Mouse (Mus musculus) myocyte (in vitro differentiated cells): ENCODE measurements around the gene Nr1h4. TPM values are rescaled to one million over a fixed set of nuclear protein-coding genes. Genes with fewer than 3 reads are reported as not detected.

Source experiments
- H3K27me3 ChIP-seq: one replicate; pipeline ENCODE4 v1.6.1; 2011; ENCODE audit not compliant: control insufficient read depth, insufficient read depth, insufficient read length
- H3K36me3 ChIP-seq: one replicate; pipeline ENCODE4 v1.6.1; 2011; ENCODE audit not compliant: control insufficient read depth, insufficient read depth
- H3K4me2 ChIP-seq: one replicate; pipeline ENCODE4 v1.6.1; 2011; ENCODE audit warnings: low read depth, control low read depth
- H3K4me3 ChIP-seq: one replicate; pipeline ENCODE4 v1.5.1; 2011; ENCODE audit warnings: mild to moderate bottlenecking, control low read depth, moderate library complexity
- H3K79me2 ChIP-seq: one replicate; pipeline ENCODE4 v1.6.1; 2011; ENCODE audit not compliant: control insufficient read depth, insufficient read depth
- H3ac ChIP-seq: one replicate; pipeline ENCODE4 v1.6.1; 2011; ENCODE audit not compliant: control insufficient read depth, insufficient read length
- CEBPB ChIP-seq: IDR thresholded peaks from 2 replicates; pipeline ENCODE4 v1.6.1; 2011; ENCODE audit warnings: mild to moderate bottlenecking, moderate library complexity; ENCODE audit not compliant: poor library complexity, insufficient read depth, severe bottlenecking
- E2F4 ChIP-seq: IDR thresholded peaks from one replicate; pipeline ENCODE4 v1.6.1; 2011; ENCODE audit warnings: mild to moderate bottlenecking, control low read depth, moderate library complexity; ENCODE audit not compliant: insufficient read depth
- MAX ChIP-seq: IDR thresholded peaks from one replicate; pipeline ENCODE4 v1.6.1; 2011; ENCODE audit warnings: low read depth, mild to moderate bottlenecking, control low read depth
- MYOD1 ChIP-seq, 3 experiments: IDR thresholded peaks; one replicate each; pipeline ENCODE4 v1.6.1; 2011; ENCODE audit warnings: control low read depth in 2 of 3, low read depth in 2 of 3, mild to moderate bottlenecking in 2 of 3, moderate library complexity in 1 of 3; ENCODE audit not compliant: insufficient read length in 2 of 3, control insufficient read depth in 1 of 3
- MYOG ChIP-seq, 3 experiments: IDR thresholded peaks; one replicate each; pipeline ENCODE4 v1.6.1; 2011; ENCODE audit warnings: control low read depth in 2 of 3, low read depth in 2 of 3, mild to moderate bottlenecking in 2 of 3; ENCODE audit not compliant: insufficient read length in 2 of 3, control insufficient read depth in 1 of 3, insufficient read depth in 1 of 3
- POLR2A ChIP-seq: IDR thresholded peaks from one replicate; pipeline ENCODE4 v1.6.1; 2011; ENCODE audit warnings: low read depth, mild to moderate bottlenecking, control low read depth, moderate library complexity; ENCODE audit not compliant: insufficient read length
- POLR2AphosphoS2 ChIP-seq: IDR thresholded peaks from one replicate; pipeline ENCODE4 v1.6.1; 2011; ENCODE audit warnings: low read depth, control low read depth; ENCODE audit not compliant: insufficient read length
- REST ChIP-seq: IDR thresholded peaks from one replicate; pipeline ENCODE4 v1.6.1; 2011; ENCODE audit warnings: mild to moderate bottlenecking, control low read depth, moderate library complexity; ENCODE audit not compliant: insufficient read depth, insufficient read length
- SRF ChIP-seq: IDR thresholded peaks from one replicate; pipeline ENCODE4 v1.6.1; 2011; ENCODE audit warnings: low read depth; ENCODE audit not compliant: control insufficient read depth, insufficient read length
- TCF12 ChIP-seq: IDR thresholded peaks from one replicate; pipeline ENCODE4 v1.6.1; 2011; ENCODE audit warnings: mild to moderate bottlenecking, control low read depth; ENCODE audit not compliant: poor library complexity, insufficient read depth, severe bottlenecking
- TCF3 ChIP-seq: IDR thresholded peaks from one replicate; pipeline ENCODE4 v1.6.1; 2011; ENCODE audit warnings: low read depth, control low read depth; ENCODE audit not compliant: insufficient read length
- USF1 ChIP-seq: IDR thresholded peaks from one replicate; pipeline ENCODE4 v1.6.1; 2011; ENCODE audit warnings: low read depth, mild to moderate bottlenecking, control low read depth, moderate library complexity
- polyA plus RNA-seq: library from polyadenylated mRNA; unstranded; fragments of >200 nt; fragmentation: generic; extraction: Trizol; gene quantifications from one replicate; pipeline ENCODE4 v1.2.1, GENCODE M21; 2012; ENCODE audit warnings: missing spikeins

The Nr1h4 gene
- polyA plus RNA-seq, 1 experiment = not detected

DNA sequence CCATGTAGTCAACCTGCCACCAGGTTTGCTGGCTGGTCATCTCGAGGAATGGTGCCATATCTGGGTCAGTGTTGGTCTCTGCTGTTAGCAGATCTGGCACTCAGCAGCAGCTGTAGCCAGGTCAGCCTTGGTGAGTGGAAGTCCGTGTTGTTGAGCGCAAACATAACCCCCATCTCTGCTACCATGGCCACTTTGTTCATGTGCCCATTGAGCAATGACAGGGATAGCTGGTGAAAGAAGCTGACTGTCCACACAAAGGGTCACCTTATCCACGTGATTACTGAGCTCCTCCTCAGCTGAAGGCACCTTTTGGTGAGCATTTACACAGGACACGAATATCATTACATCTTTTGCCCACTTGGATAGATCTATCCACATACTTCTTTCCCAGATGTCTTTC, 19.6 kb upstream of the Nr1h4 start:
- Histone ChIP-seq H3K27me3 (no peaks in the 10 kb centered on the region), H3K79me2 (no peaks in the 10 kb centered on the region), H3K36me3 (no peaks in the 10 kb centered on the region), H3K4me2 (no peak overlapping the region), H3K4me3 (no peak overlapping the region), H3ac (no peak overlapping the region)
- no peak for TF ChIP-seq TCF12
- no peak for TF ChIP-seq SRF
- TF ChIP-seq TCF3 = no peak
- TF ChIP-seq MAX = no peak
- TF ChIP-seq POLR2AphosphoS2 = no peak
- no peak for TF ChIP-seq USF1

GRCm38 (mm10) chr10:89551657-89552056, 18.3 kb upstream of the Nr1h4 start:
- H3K79me2 ChIP-seq = no peaks in the 10 kb centered on the region
- no peak overlapping the region for H3K4me2 ChIP-seq
- no peak overlapping the region for H3ac ChIP-seq
- H3K36me3 ChIP-seq = no peaks in the 10 kb centered on the region
- no peaks in the 10 kb centered on the region for H3K27me3 ChIP-seq
- no peak overlapping the region for H3K4me3 ChIP-seq
- no peak for TF ChIP-seq MAX

DNA sequence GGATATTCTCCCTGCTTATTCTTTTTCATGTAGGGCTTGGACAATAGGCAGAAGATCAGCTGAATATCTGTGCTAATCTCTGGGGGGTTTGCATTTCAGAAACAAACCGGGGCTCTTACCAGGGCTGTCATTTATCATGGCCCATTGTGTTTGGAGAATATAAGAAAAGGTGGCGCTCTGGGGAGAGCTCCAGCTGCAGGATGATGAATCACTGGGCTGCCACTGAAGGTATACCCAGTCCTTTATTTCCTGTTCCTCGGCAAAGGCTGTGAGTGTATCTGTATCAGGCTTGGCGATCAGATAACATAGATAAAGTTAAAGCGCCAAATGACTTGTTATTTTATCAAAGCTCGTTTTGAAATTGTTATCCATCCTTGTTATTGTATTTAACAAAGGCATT, 14.6 kb upstream of the Nr1h4 start:
- no peaks in the 10 kb centered on the region for H3K27me3 ChIP-seq
- H3ac ChIP-seq = no peak overlapping the region
- H3K4me3 ChIP-seq = no peak overlapping the region
- TF ChIP-seq E2F4 = no peak
- TF ChIP-seq REST = no peak
- TF ChIP-seq TCF12 = no peak
- no peak for TF ChIP-seq POLR2AphosphoS2
- TF ChIP-seq SRF = no peak
- no peak for TF ChIP-seq POLR2A
- no peak for TF ChIP-seq CEBPB
- TF ChIP-seq USF1 = no peak
- no peak for TF ChIP-seq MYOD1 (IDR thresholded peaks at IDR 0.05; ENCODE audit: control insufficient read depth in 1 of 3, insufficient read length in 2 of 3, low read depth in 2 of 3)
- no peak for TF ChIP-seq MAX
- no peak for TF ChIP-seq TCF3
- TF ChIP-seq MYOG (IDR thresholded peaks at IDR 0.05; ENCODE audit: control insufficient read depth in 1 of 3, insufficient read depth in 1 of 3, insufficient read length in 2 of 3, low read depth in 2 of 3) = no peak
- no peaks in the 10 kb centered on the region for H3K36me3 ChIP-seq
- no peaks in the 10 kb centered on the region for H3K79me2 ChIP-seq
- no peak overlapping the region for H3K4me2 ChIP-seq

DNA sequence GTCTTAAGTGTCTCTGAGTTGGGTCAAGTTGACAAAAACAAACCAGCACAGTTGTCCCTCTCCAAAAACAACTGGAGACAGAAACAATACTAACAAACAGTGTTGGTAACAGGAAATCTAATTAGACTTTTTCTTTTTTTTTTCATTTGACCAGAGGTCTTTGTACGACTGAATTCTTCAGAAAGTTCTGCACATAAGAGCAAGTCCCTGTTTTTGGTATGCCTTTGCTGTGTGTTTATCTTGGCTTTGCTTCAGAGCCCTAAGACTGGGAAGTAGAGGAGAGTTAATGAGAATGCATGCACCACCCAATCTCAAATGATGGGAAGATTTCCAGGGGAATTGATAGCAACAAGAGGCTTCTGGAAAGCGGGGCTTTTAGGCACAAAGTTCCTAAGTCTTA, 13.6 kb upstream of the Nr1h4 start:
- no peak overlapping the region for H3K4me3 ChIP-seq
- no peaks in the 10 kb centered on the region for H3K27me3 ChIP-seq
- H3K4me2 ChIP-seq = no peak overlapping the region
- no peaks in the 10 kb centered on the region for H3K36me3 ChIP-seq
- TF ChIP-seq MAX (no peak), MYOG (IDR thresholded peaks at IDR 0.05; ENCODE audit: control insufficient read depth in 1 of 3, insufficient read depth in 1 of 3, insufficient read length in 2 of 3, low read depth in 2 of 3) (no peak), REST (no peak), E2F4 (no peak), TCF12 (no peak), MYOD1 (IDR thresholded peaks at IDR 0.05; ENCODE audit: control insufficient read depth in 1 of 3, insufficient read length in 2 of 3, low read depth in 2 of 3) (no peak)
- no peaks in the 10 kb centered on the region for H3K79me2 ChIP-seq
- H3ac ChIP-seq = no peak overlapping the region

DNA sequence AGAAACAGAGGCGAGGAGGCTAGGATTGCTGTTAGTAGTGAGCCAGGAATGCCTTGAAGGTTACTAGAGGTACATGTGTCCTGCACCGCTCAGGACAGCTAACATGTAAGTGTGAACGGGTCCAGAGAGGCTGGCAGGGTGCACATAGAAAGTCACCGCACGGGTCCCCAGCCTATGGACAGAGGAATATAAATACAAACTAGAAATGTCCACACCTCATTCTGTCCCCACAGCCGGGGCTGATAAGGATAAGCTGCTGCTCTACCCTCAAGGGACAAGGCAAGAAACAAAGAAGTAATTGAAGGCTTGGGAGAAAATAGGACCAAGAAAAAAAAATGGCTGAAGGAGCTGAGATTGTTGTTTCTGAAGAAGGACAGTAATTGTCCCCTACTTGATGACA, 10.5 kb upstream of the Nr1h4 start:
- no peaks in the 10 kb centered on the region for H3K79me2 ChIP-seq
- H3ac ChIP-seq = no peak overlapping the region
- no peaks in the 10 kb centered on the region for H3K27me3 ChIP-seq
- no peak overlapping the region for H3K4me3 ChIP-seq
- H3K4me2 ChIP-seq = no peak overlapping the region
- TF ChIP-seq MYOD1 (IDR thresholded peaks at IDR 0.05; ENCODE audit: control insufficient read depth in 1 of 3, insufficient read length in 2 of 3, low read depth in 2 of 3) (no peak), TCF12 (no peak), USF1 (no peak)
- H3K36me3 ChIP-seq = no peaks in the 10 kb centered on the region

DNA sequence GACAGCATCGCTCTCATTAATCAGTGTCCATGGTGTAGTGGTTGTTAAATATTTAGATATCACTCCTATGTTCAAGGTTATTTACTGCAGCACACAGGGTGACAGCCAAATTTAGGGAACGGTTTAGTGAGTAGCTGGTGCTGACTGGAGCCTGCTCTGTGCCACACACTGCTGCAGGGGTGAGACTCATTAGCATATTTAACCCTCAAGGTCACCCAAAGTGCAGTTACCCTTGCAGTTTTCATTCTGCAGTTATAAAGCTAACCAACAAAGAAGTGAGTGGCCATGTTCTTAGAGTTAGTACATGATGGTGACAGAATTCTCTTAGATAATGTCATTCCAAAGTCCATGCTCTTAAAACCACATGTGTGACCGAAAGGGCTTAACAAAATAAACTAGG, 8.9 kb upstream of the Nr1h4 start:
- TF ChIP-seq CEBPB = no peak
- H3ac ChIP-seq = no peak overlapping the region
- H3K79me2 ChIP-seq = no peaks in the 10 kb centered on the region
- no peak overlapping the region for H3K4me3 ChIP-seq
- no peak overlapping the region for H3K4me2 ChIP-seq
- H3K27me3 ChIP-seq = no peaks in the 10 kb centered on the region
- no peaks in the 10 kb centered on the region for H3K36me3 ChIP-seq
